Mouse (Mus musculus) hindbrain, embryonic 10.5 days (tissue): ENCODE results near the gene Omt2b. TPM values are rescaled to one million over a fixed set of nuclear protein-coding genes. Genes with fewer than 3 reads are reported as not detected.
"Not testable (repeated sequence)": the region's sequence is repeated elsewhere in the genome, so short reads cannot be mapped to it uniquely, and the experiment has no call there.

Experiments used
- DNase-seq: peaks from one replicate; pipeline ENCODE4 v3.0.0-alpha.2; 2017; ENCODE audit warnings: low spot score
- H3K27ac ChIP-seq: fragments of 300-500 bp; sonication (generic); 2 replicates; pipeline ENCODE4 v1.5.1; 2016; ENCODE audit warnings: mild to moderate bottlenecking, moderate library complexity
- H3K27me3 ChIP-seq: fragments of 300-500 bp; sonication (generic); 2 replicates; pipeline ENCODE4 v1.6.1; 2016; ENCODE audit warnings: mild to moderate bottlenecking; ENCODE audit not compliant: poor library complexity, insufficient read depth, severe bottlenecking
- H3K36me3 ChIP-seq: fragments of 300-500 bp; sonication (generic); 2 replicates; pipeline ENCODE4 v1.6.1; 2016; ENCODE audit warnings: mild to moderate bottlenecking, moderate library complexity
- H3K4me1 ChIP-seq: fragments of 300-500 bp; sonication (generic); replicated peaks from 2 replicates; pipeline ENCODE4 v1.6.1; 2016; ENCODE audit warnings: mild to moderate bottlenecking
- H3K4me3 ChIP-seq: fragments of 300-500 bp; sonication (generic); 2 replicates; pipeline ENCODE4 v1.5.1; 2016; ENCODE audit warnings: mild to moderate bottlenecking, moderate library complexity
- H3K9me3 ChIP-seq: fragments of 300-500 bp; sonication (generic); 2 replicates; pipeline ENCODE4 v1.6.1; 2016; ENCODE audit warnings: mild to moderate bottlenecking, moderate library complexity
- WGBS: fragments of 180-500 bp; shearing (Covaris S2); methylation state at CpG from one replicate; pipeline ENCODE4 v1.1.7; 2016; 5-methylcytosine and 5-hydroxymethylcytosine counted together
- polyA plus RNA-seq: library from polyadenylated mRNA; unstranded; fragments of >200 nt; fragmentation: Nextera tagmentation; extraction: Ambion mirVana; gene quantifications from 2 replicates; pipeline ENCODE4 v1.2.1, GENCODE M21; 2016

Gene Omt2b
- not detected in 2 replicates for polyA plus RNA-seq

- WGBS: 89% methylated on average over 1 of the region's 1 CpGs
Observed at GRCm38 (mm10) chr9:78327289-78327688, at the start of gene Omt2b. Gene Omt2b (plus strand): TSS chr9:78327589.

DNA sequence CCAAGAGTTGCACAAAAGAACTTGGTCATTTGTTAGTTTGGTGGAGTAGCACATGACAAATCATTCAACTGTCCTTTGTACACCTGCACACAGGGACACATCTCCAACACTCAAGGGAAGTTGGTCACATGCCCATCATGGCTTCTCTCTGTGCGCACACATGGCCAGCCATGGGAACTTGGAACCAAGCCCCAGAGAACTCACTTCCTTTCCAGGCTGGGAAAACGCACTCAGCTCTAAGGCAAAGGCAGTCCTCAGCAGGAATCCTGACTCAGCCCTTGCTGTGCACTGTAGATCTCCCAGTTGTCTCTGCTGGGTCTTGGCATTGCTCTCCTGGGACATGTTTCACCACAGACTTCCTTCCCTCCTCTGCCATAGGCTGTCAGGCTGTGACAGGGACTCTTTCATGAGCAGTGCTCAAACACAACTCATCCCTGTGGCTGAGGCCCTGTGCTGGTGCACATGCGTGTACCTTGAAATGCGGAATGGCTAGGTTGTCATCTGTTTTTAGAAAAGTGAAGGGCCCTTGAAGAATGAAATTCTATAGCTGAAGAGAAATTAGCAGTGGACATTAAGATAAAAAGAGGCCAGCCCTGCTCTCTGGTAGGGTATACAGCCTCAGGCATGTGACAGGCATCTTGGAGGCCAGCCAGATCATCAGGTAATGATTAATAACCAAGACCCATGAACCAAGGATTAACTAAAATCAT is 45.2 kb upstream of the Omt2b start:
- DNase-seq, H3K4me1 ChIP-seq, H3K9me3 ChIP-seq, H3K4me3 ChIP-seq, H3K36me3 ChIP-seq, H3K27ac ChIP-seq, H3K27me3 ChIP-seq: not testable (repeated sequence)
- WGBS: 83% methylated on average over 4 of the region's 4 CpGs

More at GRCm38 (mm10) chr9:78327289-78327688, at the start of gene Omt2b:
- DNase-seq, H3K9me3 ChIP-seq, H3K36me3 ChIP-seq, H3K27me3 ChIP-seq, H3K4me1 ChIP-seq, H3K4me3 ChIP-seq, H3K27ac ChIP-seq: not testable (repeated sequence)

DNA sequence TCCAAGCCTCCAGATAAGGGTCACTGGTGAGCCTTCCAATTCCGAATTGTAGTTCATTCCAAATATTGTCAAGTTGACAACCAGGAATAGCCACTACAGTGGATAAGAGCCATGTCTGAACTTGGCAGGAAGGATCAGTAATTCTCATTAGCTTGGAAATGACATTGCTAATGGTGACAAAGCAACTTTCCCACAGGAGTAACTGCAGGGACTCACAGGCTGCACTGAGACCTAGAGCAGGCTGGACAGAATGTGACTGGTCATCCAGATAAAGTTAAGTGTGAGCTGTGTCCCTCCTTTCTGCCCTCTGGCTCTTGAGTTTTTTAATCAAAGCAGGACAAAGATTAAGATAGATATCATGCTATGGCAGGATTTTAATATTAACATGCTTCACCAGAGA is 38.3 kb upstream of the Omt2b start:
- WGBS: 96% methylated on average over 1 of the region's 1 CpGs
- H3K36me3 ChIP-seq, H3K9me3 ChIP-seq, H3K27ac ChIP-seq, H3K27me3 ChIP-seq, H3K4me1 ChIP-seq, H3K4me3 ChIP-seq, DNase-seq: not testable (repeated sequence)

DNA sequence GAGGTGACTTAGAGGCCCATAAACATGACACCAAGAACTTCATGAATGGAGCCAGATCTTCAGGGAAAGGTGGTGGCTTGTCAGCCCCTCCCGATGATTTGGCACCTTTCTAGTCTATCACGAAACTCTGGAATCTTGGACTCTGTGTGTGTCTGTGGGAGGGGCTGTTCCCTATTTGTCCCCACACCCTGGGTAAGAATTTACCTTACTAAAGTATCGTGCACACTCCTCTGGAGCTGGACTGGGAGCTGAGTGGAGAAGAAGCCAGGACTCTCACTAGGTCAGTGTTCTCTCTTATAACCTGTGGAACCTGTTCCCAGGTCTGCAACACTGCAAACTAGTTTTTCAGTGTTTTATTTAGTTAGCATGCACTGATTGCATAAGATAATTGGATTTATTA is 37.7 kb upstream of the Omt2b start, which contains the start of gene Gm10639:
Gene Gm10639, plus strand, starts transcription at position 201 of the 400 bp plus-strand sequence.
- DNase-seq, H3K9me3 ChIP-seq, H3K4me3 ChIP-seq, H3K27me3 ChIP-seq, H3K36me3 ChIP-seq, H3K4me1 ChIP-seq, H3K27ac ChIP-seq: not testable (repeated sequence)
- 86% methylated on average over 3 of the region's 3 CpGs for WGBS

DNA sequence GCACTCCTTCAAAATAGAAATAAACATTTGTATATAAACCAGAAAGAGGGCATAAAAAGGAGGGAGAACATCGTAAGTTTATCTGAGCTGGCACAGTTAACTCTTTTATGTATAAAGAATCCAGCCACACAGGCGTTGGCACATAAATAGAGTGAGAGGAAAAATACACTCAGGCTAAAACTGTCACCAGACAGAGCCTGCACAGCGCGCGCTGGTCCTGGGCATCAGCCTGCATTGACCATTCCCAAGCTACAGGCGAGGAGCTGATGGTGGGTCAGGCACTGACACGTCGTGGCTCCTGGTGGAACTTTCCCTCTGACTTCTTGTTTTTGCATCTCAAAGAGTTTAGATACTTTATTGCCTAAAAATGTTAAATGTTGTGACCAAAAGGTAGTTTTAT is 34.9 kb upstream of the Omt2b start:
- not testable (repeated sequence) for H3K27ac ChIP-seq, H3K4me1 ChIP-seq, DNase-seq, H3K4me3 ChIP-seq, H3K36me3 ChIP-seq, H3K27me3 ChIP-seq, H3K9me3 ChIP-seq
- 92% methylated on average over 8 of the region's 8 CpGs for WGBS

DNA sequence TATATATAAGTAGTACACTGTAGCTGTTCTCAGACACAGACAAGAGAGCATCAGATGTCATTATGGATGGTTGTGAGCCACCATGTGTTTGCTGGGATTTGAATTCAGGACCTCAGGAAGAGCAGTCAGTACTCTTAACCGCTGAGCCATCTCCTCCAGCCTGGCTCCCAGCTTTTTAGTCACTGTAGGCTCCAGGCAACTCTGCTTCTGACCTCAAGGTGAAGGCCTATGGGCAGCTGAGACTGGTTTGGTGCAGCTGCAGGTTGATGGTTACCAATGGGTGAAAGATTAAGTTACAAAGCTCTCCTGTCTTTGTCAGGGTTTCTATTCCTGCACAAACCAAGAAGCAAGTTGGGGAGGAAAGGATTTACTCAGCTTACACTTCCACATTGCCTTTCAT is 33.7 kb upstream of the Omt2b start:
- not testable (repeated sequence) for H3K4me1 ChIP-seq, H3K4me3 ChIP-seq, H3K9me3 ChIP-seq, DNase-seq, H3K27ac ChIP-seq, H3K27me3 ChIP-seq, H3K36me3 ChIP-seq
- 73% methylated on average over 1 of the region's 1 CpGs for WGBS

- not testable (repeated sequence) for H3K4me1 ChIP-seq, H3K36me3 ChIP-seq, H3K9me3 ChIP-seq, H3K27me3 ChIP-seq, H3K4me3 ChIP-seq, H3K27ac ChIP-seq, DNase-seq
- 83% methylated on average over 7 of the region's 7 CpGs for WGBS
Observed at GRCm38 (mm10) chr9:78294781-78295180, 32.6 kb upstream of the Omt2b start.

GRCm38 (mm10) chr9:78296089-78296488 is 31.3 kb upstream of the Omt2b start:
- not testable (repeated sequence) for H3K9me3 ChIP-seq, H3K27ac ChIP-seq, H3K36me3 ChIP-seq, H3K27me3 ChIP-seq, H3K4me3 ChIP-seq, H3K4me1 ChIP-seq
- DNase-seq: peak; percentile 71
- WGBS: 13% methylated on average over 6 of the region's 6 CpGs

- DNase-seq: no peak
- 86% methylated on average over 1 of the region's 1 CpGs for WGBS
Observed at GRCm38 (mm10) chr9:78298232-78298631, 29.2 kb upstream of the Omt2b start.

DNA sequence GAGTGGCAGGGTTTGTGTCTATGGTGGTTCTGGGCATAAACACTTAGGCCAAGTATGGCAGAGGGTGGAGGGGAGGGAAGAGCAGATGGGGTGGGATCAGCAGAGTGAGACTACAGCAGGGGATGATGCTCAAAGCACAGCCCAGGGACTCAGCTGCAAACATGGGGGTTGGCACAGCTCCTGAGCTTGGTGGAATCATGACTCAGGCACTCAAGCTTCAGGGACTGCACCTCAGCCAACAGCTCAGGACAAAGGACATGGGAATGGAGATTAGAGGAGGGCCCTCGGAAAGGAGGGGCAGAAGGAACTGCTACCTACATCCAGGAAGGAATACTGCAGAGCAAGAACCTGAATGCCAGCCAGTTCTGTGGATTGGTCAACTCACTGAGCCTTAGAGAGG is 28.2 kb upstream of the Omt2b start:
- H3K9me3 ChIP-seq, H3K27me3 ChIP-seq, H3K4me1 ChIP-seq, DNase-seq, H3K36me3 ChIP-seq, H3K27ac ChIP-seq, H3K4me3 ChIP-seq: not testable (repeated sequence)
- 63% methylated on average over 1 of the region's 1 CpGs for WGBS

More at GRCm38 (mm10) chr9:78298232-78298631, 29.2 kb upstream of the Omt2b start:
- Histone ChIP-seq H3K27ac (no peak overlapping the region), H3K4me3 (no peak overlapping the region), H3K27me3 (no peaks in the 10 kb centered on the region), H3K9me3 (no peaks in the 10 kb centered on the region), H3K4me1 (no peaks in the 10 kb centered on the region), H3K36me3 (no peaks in the 10 kb centered on the region)

GRCm38 (mm10) chr9:78308122-78308521 is 19.3 kb upstream of the Omt2b start:
- not testable (repeated sequence) for H3K4me3 ChIP-seq, DNase-seq, H3K36me3 ChIP-seq, H3K4me1 ChIP-seq, H3K27ac ChIP-seq, H3K9me3 ChIP-seq, H3K27me3 ChIP-seq
- 92% methylated on average over 3 of the region's 3 CpGs for WGBS

DNA sequence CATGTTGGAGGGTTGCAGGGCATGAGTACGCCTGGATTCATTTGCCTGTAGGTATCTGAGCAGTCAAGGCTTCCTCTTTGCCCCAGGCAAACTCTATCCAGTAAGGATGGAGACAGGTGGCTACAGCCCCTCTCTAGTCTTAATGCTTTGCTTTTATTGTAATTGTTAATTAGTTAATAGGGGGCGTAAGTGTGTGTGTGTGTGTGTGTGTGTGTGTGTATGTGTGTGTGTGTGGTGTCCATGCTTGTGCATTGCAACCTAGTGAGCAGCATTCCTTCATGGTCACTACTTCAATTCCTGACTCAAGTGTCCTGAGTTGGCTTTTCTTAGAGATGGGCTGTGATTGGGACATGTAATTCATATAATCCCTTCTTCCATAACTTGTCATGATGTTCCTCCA is 12.7 kb upstream of the Omt2b start, which contains the start of gene Omt2a:
Gene Omt2a, minus strand, starts transcription at position 101 of the 400 bp plus-strand sequence.
- H3K4me1 ChIP-seq: no peaks in the 10 kb centered on the region
- H3K4me3 ChIP-seq: no peak within 1 kb of the TSS
- no peaks in the 10 kb centered on the region for H3K36me3 ChIP-seq
- no peak within 1 kb of the TSS for H3K27ac ChIP-seq
- 75% methylated on average over 2 of the region's 2 CpGs for WGBS
- no peaks in the 10 kb centered on the region for H3K27me3 ChIP-seq
- no peak for DNase-seq
- H3K9me3 ChIP-seq: no peaks in the 10 kb centered on the region

DNA sequence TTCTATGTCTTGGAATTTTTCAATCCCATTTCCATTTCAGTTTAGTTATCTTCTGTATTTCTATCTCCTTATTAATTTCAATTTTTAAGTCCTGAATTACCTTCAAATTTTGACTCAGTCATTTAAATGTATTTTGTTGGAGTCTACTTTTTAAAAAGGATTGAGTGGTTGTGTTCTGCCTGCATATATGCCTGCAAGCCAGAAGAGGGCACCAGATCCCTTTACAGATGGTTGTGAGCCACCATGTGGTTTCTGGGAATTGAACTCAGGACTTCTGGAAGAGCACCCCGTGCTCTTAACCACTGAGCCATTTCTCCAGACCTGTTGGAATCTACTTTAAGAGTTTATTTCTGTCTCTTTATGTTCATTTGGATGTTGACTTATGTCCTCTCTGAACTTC is 7.9 kb upstream of the Omt2b start:
- DNase-seq: no peak
- Histone ChIP-seq H3K36me3 (no peaks in the 10 kb centered on the region), H3K27ac (no peak overlapping the region), H3K4me3 (no peak overlapping the region), H3K27me3 (no peaks in the 10 kb centered on the region), H3K4me1 (no peaks in the 10 kb centered on the region), H3K9me3 (no peaks in the 10 kb centered on the region)
- WGBS: 51% methylated on average over 1 of the region's 1 CpGs

- not testable (repeated sequence) for H3K4me1 ChIP-seq, H3K27me3 ChIP-seq, H3K27ac ChIP-seq, H3K4me3 ChIP-seq, H3K9me3 ChIP-seq, H3K36me3 ChIP-seq, DNase-seq
Observed at GRCm38 (mm10) chr9:78337050-78337449, 9.7 kb downstream of the Omt2b start.
